Mouse (Mus musculus) frontal cortex, postnatal 14 days (tissue): ENCODE data around the gene Rtcb.
A peak's percentile ranks its signal among the peaks of the same experiment; 100 is the strongest.

Experiments
- DNase-seq, 2 experiments: peaks; one replicate each; pipeline ENCODE4 v3.0.0; 2022; ENCODE audit warnings: low spot score in 2 of 2

Gene Rtcb

GRCm38 (mm10) chr10:85948483-85949196, 9.0 kb downstream of the Rtcb start:
- no peak for DNase-seq

- no peak for DNase-seq
These were observed 21.2 kb downstream of the Rtcb start for GRCm38 (mm10) chr10:85936280-85936965.

GRCm38 (mm10) chr10:85929962-85930361, 27.7 kb downstream of the Rtcb start:
- no peak for DNase-seq

GRCm38 (mm10) chr10:85929208-85929591, 28.4 kb downstream of the Rtcb start:
- DNase-seq: no peak

- DNase-seq: peak; percentile 57 to 62
These were observed 29.0 kb downstream of the Rtcb start for GRCm38 (mm10) chr10:85928499-85929207.

GRCm38 (mm10) chr10:85927676-85928445, 29.8 kb downstream of the Rtcb start, which contains the start of gene Ascl4:
Ascl4 (plus strand) TSS chr10:85927681.
- peak in 1 of 2 experiments; percentile 5 for DNase-seq

GRCm38 (mm10) chr10:85916498-85917309, 40.9 kb downstream of the Rtcb start, which contains the start of gene Prdm4:
Prdm4 (minus strand) TSS chr10:85917142.
- DNase-seq: peak; percentile 92 to 95
